Mouse (Mus musculus): ENCODE measurements around the gene Cox14. TPM values are rescaled to one million over a fixed set of nuclear protein-coding genes. Genes with fewer than 3 reads are reported as not detected.

Cox14 gene
- polyA plus RNA-seq, 1 experiment from 2014 or later: 199 TPM

- Histone ChIP-seq H3K9ac (ENCODE audit: low read length) (no peak overlapping the region), H3K27ac (replicated peaks) (no peak overlapping the region), H3K36me3 (ENCODE audit: control insufficient read depth, insufficient read depth, low read length) (peaks cover 14% of the 10 kb centered on the region; the same call in 1 of the 2 replicates), H3K4me3 (ENCODE audit: low read depth, low read length) (no peak overlapping the region), H3K9me3 (ENCODE audit: control insufficient read depth, low read length) (no peaks in the 10 kb centered on the region), H3K4me1 (replicated peaks; ENCODE audit: control insufficient read depth, insufficient read depth) (no peaks in the 10 kb centered on the region), H3K27me3 (ENCODE audit: control insufficient read depth, insufficient read depth, low read length) (no peaks in the 10 kb centered on the region), H3K4me2 (replicated peaks; ENCODE audit: low read depth) (no peak overlapping the region; the same call in 1 of the 2 replicates)
- no peak for ATAC-seq (ENCODE audit: low FRiP score, low TSS enrichment)
- TF ChIP-seq EP300 (optimal IDR thresholded peaks at IDR 0.05) (no peak), CTCF (IDR thresholded peaks at IDR 0.05; ENCODE audit: low read depth) (no peak)
- WGBS: 79% methylated on average over 5 of the region's 5 CpGs
- no peak for DNase-seq (ENCODE audit: low spot score)
Measured at GRCm38 (mm10) chr15:99703676-99704040, 21.8 kb upstream of the Cox14 start.

- 55% methylated on average over 23 of the region's 23 CpGs for WGBS
- Histone ChIP-seq H3K36me3 (ENCODE audit: control insufficient read depth, insufficient read depth, low read length) (peaks cover 17% of the 10 kb centered on the region), H3K27me3 (ENCODE audit: control insufficient read depth, insufficient read depth, low read length) (no peaks in the 10 kb centered on the region), H3K4me1 (replicated peaks; ENCODE audit: control insufficient read depth, insufficient read depth) (no peaks in the 10 kb centered on the region), H3K9me3 (ENCODE audit: control insufficient read depth, low read length) (no peaks in the 10 kb centered on the region), H3K9ac (ENCODE audit: low read length) (no peak overlapping the region), H3K4me2 (replicated peaks; ENCODE audit: low read depth) (no peak overlapping the region; the same call in 1 of the 2 replicates), H3K27ac (replicated peaks) (0 out of 2 replicates have a peak overlapping the region, but pooled peaks have one; percentile 13), H3K4me3 (ENCODE audit: low read depth, low read length) (no peak overlapping the region)
- no peak for DNase-seq (ENCODE audit: low spot score)
- no peak for TF ChIP-seq CTCF (IDR thresholded peaks at IDR 0.05; ENCODE audit: low read depth)
- TF ChIP-seq EP300 (optimal IDR thresholded peaks at IDR 0.05): no peak
- ATAC-seq (ENCODE audit: low FRiP score, low TSS enrichment): no peak
Measured at GRCm38 (mm10) chr15:99704041-99704681, 21.3 kb upstream of the Cox14 start.

GRCm38 (mm10) chr15:99704881-99705280 is 20.5 kb upstream of the Cox14 start:
- Histone ChIP-seq H3K27ac (replicated peaks) (0 out of 2 replicates have a peak overlapping the region, but pooled peaks have one; percentile 13), H3K9me3 (ENCODE audit: control insufficient read depth, low read length) (no peaks in the 10 kb centered on the region), H3K27me3 (ENCODE audit: control insufficient read depth, insufficient read depth, low read length) (no peaks in the 10 kb centered on the region), H3K36me3 (ENCODE audit: control insufficient read depth, insufficient read depth, low read length) (peaks cover 23% of the 10 kb centered on the region), H3K9ac (ENCODE audit: low read length) (no peak overlapping the region), H3K4me3 (ENCODE audit: low read depth, low read length) (no peak overlapping the region), H3K4me2 (replicated peaks; ENCODE audit: low read depth) (no peak overlapping the region), H3K4me1 (replicated peaks; ENCODE audit: control insufficient read depth, insufficient read depth) (no peaks in the 10 kb centered on the region)
- no peak for ATAC-seq (ENCODE audit: low FRiP score, low TSS enrichment)
- WGBS: 82% methylated on average over 7 of the region's 7 CpGs
- no peak for DNase-seq (ENCODE audit: low spot score)
- no peak for TF ChIP-seq CTCF (IDR thresholded peaks at IDR 0.05; ENCODE audit: low read depth)
- TF ChIP-seq EP300 (optimal IDR thresholded peaks at IDR 0.05): no peak

GRCm38 (mm10) chr15:99705440-99706048 is 19.9 kb upstream of the Cox14 start, which contains the start of gene Gm17349:
Gene Gm17349 (minus strand): TSS chr15:99705490.
- H3K27me3 ChIP-seq (ENCODE audit: control insufficient read depth, insufficient read depth, low read length): no peaks in the 10 kb centered on the region
- TF ChIP-seq CTCF (IDR thresholded peaks at IDR 0.05; ENCODE audit: low read depth) (peak; percentile 86), EP300 (optimal IDR thresholded peaks at IDR 0.05) (no peak)
- H3K9ac ChIP-seq (ENCODE audit: low read length): no peak within 1 kb of the TSS
- H3K4me3 ChIP-seq (ENCODE audit: low read depth, low read length): no peak within 1 kb of the TSS
- peaks cover 25% of the 10 kb centered on the region for H3K36me3 ChIP-seq (ENCODE audit: control insufficient read depth, insufficient read depth, low read length)
- no peak within 1 kb of the TSS for H3K4me2 ChIP-seq (replicated peaks; ENCODE audit: low read depth)
- no peaks in the 10 kb centered on the region for H3K4me1 ChIP-seq (replicated peaks; ENCODE audit: control insufficient read depth, insufficient read depth)
- H3K27ac ChIP-seq (replicated peaks): 0 out of 2 replicates have a peak within 1 kb of the TSS, but pooled peaks have one; percentile 13
- WGBS: 67% methylated on average over 11 of the region's 11 CpGs
- no peak for ATAC-seq (ENCODE audit: low FRiP score, low TSS enrichment)
- no peaks in the 10 kb centered on the region for H3K9me3 ChIP-seq (ENCODE audit: control insufficient read depth, low read length)
- DNase-seq (ENCODE audit: low spot score): peak; percentile 77

- no peak overlapping the region for H3K27ac ChIP-seq (replicated peaks)
- H3K27me3 ChIP-seq (ENCODE audit: control insufficient read depth, insufficient read depth, low read length): no peaks in the 10 kb centered on the region
- DNase-seq (ENCODE audit: low spot score) (no peak), ATAC-seq (ENCODE audit: low FRiP score, low TSS enrichment) (no peak)
- no peaks in the 10 kb centered on the region for H3K4me1 ChIP-seq (replicated peaks; ENCODE audit: control insufficient read depth, insufficient read depth)
- no peaks in the 10 kb centered on the region for H3K9me3 ChIP-seq (ENCODE audit: control insufficient read depth, low read length)
- H3K36me3 ChIP-seq (ENCODE audit: control insufficient read depth, insufficient read depth, low read length): peaks cover 43% of the 10 kb centered on the region
- TF ChIP-seq EP300 (optimal IDR thresholded peaks at IDR 0.05) (no peak), CTCF (IDR thresholded peaks at IDR 0.05; ENCODE audit: low read depth) (no peak)
- H3K4me2 ChIP-seq (replicated peaks; ENCODE audit: low read depth): no peak overlapping the region
- H3K4me3 ChIP-seq (ENCODE audit: low read depth, low read length): no peak overlapping the region
- 93% methylated on average over 13 of the region's 13 CpGs for WGBS
- H3K9ac ChIP-seq (ENCODE audit: low read length): no peak overlapping the region
Measured at GRCm38 (mm10) chr15:99708176-99708575, 17.2 kb upstream of the Cox14 start.

Data from stomach, postnatal 0 days (tissue).